Mouse (Mus musculus) megakaryocyte, embryonic 14.5 days (primary cell): ENCODE data around the gene Fbxo10.
"Not testable (repeated sequence)": the region's sequence is repeated elsewhere in the genome, so short reads cannot be mapped to it uniquely, and the experiment has no call there.

Source experiments
- FLI1 ChIP-seq: IDR thresholded peaks from 2 replicates; pipeline ENCODE4 v1.6.1; 2012; ENCODE audit warnings: low read length, inconsistent platforms, mixed read lengths
- GATA1 ChIP-seq: IDR thresholded peaks from 3 replicates; pipeline ENCODE4 v1.6.1; 2012; ENCODE audit warnings: mixed read lengths, low read length, inconsistent platforms, borderline replicate concordance

GRCm38 (mm10) chr4:44993179-44993578 is 91.2 kb downstream of the Fbxo10 start:
- TF ChIP-seq GATA1, FLI1: not testable (repeated sequence)
